Mouse (Mus musculus) frontal cortex, postnatal 10 days (tissue): ENCODE measurements at regions not wholly inside any gene's neighbourhood (a gene's known extent, or its start where the extent isn't known, plus 50 kb on each side); places are given as distances from the start of the nearest gene placed in this dataset.

Experiments used
- DNase-seq, 2 experiments: peaks; one replicate each; pipeline ENCODE4 v3.0.0; 2022; ENCODE audit warnings: low spot score in 2 of 2, mixed read lengths in 1 of 2

- DNase-seq: no peak
Measured at GRCm38 (mm10) chr14:76188105-76188645, 77.5 kb downstream of the Nufip1 start.

GRCm38 (mm10) chr14:76195324-76195723 is 84.6 kb downstream of the Nufip1 start:
- DNase-seq: no peak

- no peak for DNase-seq
Measured at GRCm38 (mm10) chr14:76197357-76197756, 86.7 kb downstream of the Nufip1 start.

DNA sequence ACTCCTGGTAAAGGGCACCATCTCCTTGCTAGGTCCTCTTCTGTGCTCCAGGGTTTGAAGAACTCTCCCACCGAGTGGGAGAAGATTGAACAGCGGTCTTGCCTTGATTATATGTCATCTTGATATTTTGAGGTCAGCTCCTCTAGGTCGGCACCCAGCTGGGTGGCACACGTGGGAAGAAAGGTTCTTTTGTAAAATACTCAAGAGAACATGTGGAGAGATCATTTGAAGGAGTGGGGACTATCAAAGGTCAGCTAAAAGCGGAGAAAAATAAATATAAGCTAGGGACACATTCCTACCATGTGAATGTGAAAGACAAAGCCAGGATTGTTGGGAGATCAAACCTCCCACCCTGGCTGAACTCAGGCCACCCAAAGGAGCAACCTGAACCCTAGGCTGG is 87.7 kb downstream of the Nufip1 start:
- DNase-seq: no peak

GRCm38 (mm10) chr14:76202595-76202994 is 91.9 kb downstream of the Nufip1 start:
- no peak for DNase-seq

DNA sequence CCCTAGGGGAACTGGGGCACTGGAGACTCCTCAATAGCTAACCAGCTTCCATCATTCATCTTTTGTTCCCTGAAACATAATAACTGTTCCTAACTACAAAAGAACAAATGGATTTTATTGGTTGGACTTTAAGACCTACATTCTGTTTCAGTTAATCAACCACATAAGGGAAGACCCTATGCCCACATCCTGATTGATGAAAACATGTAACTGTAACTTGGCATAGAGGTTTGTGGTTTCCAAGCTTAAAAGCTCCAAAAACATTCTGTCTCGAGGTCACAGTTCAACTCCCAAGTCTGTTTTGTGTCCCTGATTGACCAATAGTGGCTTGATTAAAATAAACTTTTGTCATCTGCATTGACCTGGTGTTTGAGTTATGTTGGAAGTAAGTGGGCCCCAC is 92.4 kb downstream of the Nufip1 start:
- DNase-seq: no peak

GRCm38 (mm10) chr14:76216446-76217177 is 105.9 kb downstream of the Nufip1 start:
- no peak for DNase-seq

DNA sequence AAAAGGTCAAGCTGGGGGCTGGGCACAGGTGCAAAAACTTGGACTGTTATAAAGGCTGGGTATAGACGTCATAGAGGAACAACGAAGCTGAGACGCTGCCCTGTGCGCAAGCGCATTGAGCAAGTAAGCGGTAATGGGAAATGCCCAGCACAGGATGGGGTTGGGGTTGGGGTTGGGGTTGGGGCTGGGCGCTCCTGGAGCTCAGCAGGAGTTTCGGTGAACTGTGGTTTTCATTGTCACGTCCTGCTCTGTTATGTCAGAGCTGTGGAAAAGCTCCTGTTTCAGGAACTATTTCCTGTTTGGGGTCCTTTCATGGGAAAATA is 106.4 kb downstream of the Nufip1 start:
- no peak for DNase-seq

DNA sequence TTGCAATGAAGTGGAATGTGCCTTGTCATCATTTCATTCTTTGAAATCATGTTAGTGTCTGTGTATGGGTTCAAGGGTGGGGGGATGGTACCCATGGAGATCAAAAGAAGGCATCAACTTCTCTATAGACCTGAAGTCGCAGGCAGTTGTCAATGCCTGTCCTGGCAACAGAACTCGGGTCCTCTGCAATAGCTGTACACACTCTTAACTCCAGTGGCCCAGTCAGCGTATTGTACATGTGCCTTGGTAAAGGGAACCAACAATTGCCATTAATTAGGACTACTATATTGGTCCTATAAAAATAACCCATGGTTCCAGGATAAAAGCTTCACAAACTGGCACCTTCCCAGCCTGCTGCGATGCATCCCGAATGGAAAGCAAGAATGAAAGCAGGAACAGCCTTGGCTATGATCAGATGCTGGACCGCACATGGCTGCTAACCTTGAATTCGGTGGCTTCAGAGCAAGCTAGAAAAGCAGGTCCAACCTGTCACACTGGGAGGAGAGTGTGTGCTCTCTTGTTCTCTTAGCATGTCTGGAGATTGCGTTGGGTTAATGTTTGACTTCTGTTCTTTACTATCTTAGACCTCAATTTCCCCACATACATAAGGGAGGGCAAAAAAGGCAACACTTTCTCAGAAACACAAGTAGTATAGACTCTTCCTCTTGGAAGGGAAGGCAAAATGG is 107.0 kb downstream of the Nufip1 start:
- DNase-seq: no peak

GRCm38 (mm10) chr14:76220952-76221351 is 110.3 kb downstream of the Nufip1 start:
- no peak for DNase-seq

GRCm38 (mm10) chr14:76221617-76222319 is 111.1 kb downstream of the Nufip1 start:
- DNase-seq: no peak

DNA sequence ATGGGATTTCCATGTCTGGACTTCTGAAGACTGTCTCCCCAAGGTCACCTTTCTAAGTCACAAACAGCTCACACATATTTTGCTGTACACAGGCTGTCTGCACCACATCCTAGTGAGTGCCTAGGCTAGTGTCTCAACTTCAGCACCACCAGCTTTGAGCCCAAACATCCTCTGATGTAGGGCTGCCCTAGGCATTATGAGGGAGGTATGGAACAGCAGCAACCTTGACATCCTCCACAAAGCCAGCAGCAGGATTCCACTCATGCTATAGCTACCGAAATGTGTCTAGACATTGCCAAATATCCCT is 111.6 kb downstream of the Nufip1 start:
- DNase-seq: no peak

DNA sequence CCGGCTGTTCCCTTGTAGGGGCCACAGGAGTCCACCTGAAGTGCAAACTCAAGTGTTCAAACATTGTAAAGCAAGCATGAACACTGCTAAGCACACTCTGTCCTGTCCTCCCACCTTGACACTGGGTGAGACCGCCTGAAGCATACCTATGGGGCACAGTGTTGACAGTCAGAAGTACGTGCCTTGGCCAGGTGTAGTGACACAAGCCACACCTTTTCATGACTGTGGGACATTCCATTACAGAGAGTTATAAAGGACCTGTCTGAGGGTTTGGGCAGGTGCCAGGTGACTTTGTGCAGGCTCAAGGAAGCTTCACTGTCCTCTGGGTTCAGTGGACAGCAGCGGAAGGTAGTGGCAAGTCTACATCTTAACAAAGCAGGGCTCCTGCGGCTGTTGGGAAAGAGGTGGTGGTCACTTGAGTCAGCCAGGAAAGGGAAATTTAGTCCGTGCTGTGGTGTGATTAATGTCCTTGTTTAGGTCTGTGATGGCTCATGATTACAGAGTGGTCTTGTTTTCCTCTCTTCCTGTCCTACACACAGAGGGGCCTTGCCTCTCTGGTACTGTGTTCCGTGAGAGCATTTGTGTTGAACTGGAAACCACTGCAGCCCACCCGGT is 112.5 kb downstream of the Nufip1 start:
- no peak for DNase-seq

DNA sequence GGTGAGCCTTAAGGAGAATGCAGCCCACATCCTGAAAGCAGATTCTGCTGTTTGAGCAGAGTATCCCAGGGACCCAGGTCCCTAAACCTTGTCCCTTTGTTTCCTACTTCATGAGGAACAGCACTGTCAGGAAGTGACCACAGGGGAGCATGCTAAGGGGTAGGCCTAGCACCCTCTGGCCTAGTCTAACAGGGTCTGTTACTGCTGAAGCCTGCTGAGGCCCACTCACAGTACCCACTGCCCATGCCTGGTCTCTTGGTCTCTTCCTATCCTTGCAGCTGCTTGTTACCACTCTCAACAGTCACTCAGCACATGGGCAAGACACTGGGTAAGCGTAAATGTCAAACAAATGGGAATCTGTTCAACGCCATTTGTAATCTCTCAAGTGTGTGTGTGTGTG is 113.2 kb downstream of the Nufip1 start:
- no peak for DNase-seq

DNA sequence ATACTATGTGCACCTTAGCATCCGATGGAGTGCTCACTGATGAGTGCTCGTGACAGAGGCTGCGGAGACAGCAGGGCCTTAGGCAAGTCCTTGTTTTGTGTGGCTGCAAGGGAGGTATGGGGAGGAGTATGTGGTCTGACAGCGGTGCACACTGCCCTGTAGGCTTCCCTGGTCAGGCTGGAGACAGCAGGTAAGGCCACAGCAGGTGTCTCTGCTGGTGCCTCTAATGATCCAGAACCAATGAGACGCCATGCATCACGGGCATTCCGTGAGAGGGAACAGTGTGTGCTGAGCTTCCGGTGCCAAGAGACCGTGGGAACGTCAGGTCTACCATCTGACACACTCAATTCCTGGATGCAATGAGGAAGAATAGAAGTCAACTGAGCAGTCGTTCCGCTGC is 114.8 kb downstream of the Nufip1 start:
- no peak for DNase-seq

GRCm38 (mm10) chr14:76226621-76227297 is 116.1 kb downstream of the Nufip1 start:
- no peak for DNase-seq

DNA sequence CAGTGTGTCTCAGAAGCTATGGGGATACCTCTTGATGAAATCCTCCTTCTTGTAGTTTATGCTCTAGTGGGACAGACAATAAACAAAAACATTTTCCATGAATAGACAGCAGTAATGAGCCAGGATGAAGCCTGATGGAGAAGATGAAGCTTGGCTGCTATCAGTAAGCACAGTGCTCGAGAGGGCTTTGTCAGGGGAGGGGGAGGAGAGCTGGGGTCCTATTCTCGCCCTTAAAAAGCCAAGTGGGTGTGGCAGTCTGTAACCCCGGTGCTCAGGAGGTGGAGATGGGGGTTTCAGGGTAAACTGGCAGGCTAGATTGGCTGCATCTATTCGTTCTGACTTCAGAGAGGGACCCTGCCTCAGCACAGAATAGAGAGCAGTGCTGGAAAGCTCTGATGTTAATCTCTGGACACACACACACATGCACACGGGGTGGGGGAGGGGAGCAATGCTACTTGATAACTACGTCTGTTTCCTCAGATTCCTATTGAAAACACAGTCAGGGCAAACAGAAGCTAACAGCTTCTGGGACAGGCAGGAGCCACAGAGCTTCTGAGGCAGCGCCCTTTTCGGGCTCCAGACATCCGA is 118.4 kb downstream of the Nufip1 start:
- DNase-seq: no peak

DNA sequence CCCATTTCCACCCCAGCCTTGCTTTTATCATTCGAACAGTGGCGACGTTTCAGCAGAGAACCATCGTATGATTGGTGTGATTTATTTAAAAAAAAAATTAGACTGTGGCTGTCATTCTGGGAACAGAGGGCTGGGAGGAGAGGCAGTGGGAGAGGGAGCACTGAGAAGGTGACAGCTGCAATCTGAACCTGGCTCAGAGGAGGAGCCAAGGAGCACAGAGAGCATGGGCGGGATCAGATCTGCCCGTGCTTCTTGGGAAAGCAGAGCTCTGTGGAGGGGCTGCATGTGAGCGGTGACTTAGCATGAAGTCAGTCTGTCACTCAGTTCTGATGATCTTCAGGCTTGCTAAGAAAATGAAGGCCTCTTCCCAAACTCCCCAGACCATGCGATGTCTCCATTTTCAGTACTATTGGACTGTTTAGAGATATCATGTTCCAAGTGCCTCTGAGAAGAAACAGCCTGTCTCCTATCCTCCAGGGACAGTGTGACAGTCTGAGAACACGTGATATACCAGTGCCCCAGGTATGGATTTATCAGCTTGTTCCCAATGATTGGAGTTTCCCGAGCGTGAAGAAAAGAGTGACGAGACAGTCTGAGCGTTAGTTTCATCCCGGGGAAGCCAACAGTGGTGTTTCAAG is 129.3 kb downstream of the Nufip1 start:
- DNase-seq: no peak

DNA sequence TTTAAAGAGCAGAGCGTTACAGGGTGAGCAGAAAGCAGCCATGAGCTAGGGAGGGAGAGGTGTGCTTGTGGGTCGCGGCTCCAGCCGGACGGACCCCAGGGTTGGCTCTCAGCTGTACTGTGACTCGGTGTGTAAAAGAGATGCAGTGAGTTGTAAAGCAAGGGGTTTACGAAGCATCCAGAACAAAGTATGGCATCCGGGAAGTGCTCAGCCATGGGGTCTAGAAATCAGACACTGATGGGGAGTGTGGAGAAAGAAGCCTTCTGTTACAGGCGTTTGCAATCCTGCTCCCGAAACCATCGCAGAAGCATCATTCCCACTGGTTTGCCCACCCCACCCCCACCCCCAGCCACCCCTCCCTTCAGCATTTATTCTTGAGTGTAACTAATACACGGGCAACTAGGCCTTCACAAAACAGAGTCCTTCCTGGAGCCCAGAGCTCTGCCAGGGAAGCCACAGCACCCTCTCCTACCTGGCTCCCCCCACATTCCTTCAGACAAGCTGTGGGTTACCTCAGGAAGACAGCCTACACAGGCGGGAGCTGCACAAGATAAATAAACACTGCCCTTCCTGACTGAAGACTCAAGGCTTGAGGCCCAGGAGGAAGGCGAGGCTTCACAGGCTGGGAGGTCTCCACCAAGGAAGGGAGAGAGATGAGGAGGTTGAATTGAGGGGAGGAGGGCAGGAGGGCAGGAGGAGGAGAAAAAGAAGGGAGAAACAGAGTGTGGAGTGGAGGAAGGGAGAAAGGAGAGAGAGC is 133.1 kb downstream of the Nufip1 start:
- DNase-seq: no peak

DNA sequence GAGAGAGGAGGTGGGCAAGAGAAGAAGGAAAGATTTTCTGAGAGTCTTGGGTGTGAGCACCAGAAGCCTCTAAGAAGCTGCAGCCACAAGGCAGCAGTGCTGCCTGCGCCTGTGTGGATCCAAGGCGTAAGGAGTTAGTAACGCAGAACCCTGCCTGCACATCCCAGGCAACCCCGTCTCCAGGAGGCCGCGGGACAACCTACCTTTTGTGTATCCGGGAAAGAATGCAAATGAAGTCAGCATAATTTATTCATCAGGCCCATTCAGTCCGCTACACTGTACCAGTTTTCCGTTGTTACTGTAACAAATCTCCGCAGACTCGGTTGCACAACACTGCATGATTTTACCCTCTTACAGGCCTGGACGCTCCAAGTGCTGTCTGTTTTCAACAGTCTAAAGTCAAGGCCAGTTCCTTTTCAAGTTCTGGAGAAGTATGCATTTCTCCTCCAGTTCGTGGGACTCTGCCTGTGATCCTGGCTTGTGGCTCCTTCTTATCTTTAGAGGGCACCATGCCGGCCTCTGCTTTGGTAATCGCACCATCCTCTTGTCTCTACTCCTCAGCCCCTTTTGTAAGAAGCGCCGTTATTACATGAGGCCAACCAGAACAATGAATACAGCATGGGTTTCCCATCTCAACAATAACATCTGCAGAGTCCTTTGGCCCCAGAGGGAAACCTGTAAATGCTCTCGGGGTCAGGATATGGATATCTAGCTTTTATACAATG is 133.8 kb downstream of the Nufip1 start:
- no peak for DNase-seq
